Mouse (Mus musculus): ENCODE data around the gene C87499. TPM values are rescaled to one million over a fixed set of nuclear protein-coding genes. Genes with fewer than 3 reads are reported as not detected.

The C87499 gene
- polyA plus RNA-seq (2017; shearing (Covaris generic)), result not detected

DNA sequence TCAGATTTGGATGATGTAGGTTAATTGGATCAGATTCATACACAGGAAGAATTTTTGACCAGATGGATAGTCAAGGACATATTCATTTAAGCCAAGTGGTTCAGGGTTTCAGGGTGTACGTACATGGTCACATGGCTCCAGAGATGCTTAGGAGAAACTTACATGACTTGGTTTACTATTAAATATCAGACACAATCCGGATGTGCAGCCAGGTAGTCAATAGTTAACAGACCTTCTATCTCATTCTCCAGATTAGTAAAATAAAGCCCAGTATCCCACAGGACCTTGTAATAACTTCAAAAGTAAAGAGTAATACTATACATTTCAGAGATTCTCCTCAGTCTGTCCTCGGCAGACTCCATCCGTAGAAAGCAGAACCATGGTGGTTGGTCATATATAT, at the start of gene C87499:
Gene C87499, minus strand, starts transcription at position 101 of the 400 bp plus-strand sequence.
- ATAC-seq, result no peak

- ATAC-seq, result no peak
Measured at GRCm38 (mm10) chr4:88683812-88684211, 49.6 kb upstream of the C87499 start, which contains the start of gene Ifna2. TSS of gene Ifna2 (minus strand) at chr4:88683912.

DNA sequence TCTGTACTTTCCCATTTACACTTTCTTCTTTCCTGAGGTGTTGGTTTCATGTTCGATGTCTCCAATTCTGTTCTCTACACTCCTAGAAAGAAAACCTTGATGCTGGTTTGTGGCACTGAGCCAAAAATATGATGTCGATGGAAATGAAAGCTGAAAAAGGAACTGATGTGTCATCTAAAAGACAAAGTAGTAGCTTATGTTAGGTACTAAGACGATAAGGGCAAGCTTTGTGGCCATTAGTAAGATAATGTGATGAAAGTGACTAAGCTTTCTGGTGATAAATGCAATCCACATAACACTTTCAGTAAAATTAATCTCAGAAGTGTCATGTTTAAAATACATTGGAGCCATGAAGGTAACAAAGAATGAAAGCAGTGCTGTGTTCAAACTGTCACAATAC, 47.1 kb upstream of the C87499 start:
- ATAC-seq, result no peak

DNA sequence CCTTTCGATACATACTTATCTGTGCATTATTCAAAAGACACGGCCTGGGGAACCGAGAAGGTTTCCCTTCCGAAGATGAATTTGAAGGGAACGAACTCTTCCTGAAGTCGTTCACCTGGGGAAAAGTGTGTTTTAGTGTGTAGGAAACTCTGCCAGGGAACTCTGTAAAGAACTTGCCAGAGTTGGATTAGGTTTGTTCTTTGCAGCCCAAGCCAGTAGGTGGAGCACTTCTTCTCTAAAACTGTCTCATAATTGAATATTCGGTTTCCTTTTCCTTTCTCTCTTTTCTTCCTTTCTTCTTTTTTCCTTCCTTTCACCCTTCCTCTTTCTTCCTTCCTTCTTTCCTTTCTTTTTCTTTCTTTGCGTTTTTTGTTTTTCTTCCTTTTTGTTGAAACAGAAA, 46.2 kb upstream of the C87499 start:
- ATAC-seq, result peak; percentile 71

GRCm38 (mm10) chr4:88676824-88677223, 42.6 kb upstream of the C87499 start, which contains the start of gene Ifna16:
TSS of gene Ifna16 (minus strand) at chr4:88676924.
- no peak for ATAC-seq

DNA sequence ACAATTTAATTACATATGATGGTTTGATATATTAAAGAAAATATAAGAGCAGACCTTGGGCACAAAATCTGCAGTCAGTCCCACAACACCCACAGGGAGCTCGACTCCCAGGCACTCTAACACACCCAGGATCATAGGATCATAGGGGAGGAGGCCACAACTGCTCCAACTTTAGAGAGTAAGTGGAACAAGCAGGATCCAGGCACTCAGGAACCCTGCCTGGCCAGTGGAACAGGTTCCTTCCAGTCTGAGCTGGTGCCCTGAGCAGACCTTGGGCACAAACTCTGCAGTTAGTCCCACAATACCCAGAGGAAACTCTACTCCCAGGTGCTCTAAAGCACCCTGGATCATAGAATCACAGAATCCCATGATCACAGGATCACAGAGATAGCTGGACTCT, 21.2 kb upstream of the C87499 start:
- ATAC-seq, result no peak

DNA sequence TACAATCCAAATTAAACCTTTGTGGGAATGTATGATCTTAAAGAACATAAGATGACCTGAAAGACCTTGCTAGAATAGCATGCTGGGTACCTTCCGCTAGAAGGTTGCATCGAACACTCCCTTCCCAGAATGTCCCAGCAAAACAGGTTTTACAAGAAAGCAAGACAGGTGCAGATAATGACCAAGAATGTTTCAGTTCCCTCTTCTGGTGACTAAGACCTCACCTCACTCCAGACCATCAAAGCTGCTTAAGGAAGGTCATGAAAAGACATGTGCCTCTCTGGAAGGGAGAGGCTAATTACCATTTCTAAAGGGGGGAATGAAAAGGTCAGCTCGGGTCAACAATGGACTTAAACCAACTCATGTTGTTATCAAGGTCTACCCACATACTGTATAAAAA, 19.4 kb upstream of the C87499 start:
- no peak for ATAC-seq

GRCm38 (mm10) chr4:88644359-88644758, 10.1 kb upstream of the C87499 start, which contains the start of gene Ifna13:
TSS of gene Ifna13 (minus strand) at chr4:88644459.
- no peak for ATAC-seq

GRCm38 (mm10) chr4:88642526-88642925, 8.3 kb upstream of the C87499 start:
- no peak for ATAC-seq

DNA sequence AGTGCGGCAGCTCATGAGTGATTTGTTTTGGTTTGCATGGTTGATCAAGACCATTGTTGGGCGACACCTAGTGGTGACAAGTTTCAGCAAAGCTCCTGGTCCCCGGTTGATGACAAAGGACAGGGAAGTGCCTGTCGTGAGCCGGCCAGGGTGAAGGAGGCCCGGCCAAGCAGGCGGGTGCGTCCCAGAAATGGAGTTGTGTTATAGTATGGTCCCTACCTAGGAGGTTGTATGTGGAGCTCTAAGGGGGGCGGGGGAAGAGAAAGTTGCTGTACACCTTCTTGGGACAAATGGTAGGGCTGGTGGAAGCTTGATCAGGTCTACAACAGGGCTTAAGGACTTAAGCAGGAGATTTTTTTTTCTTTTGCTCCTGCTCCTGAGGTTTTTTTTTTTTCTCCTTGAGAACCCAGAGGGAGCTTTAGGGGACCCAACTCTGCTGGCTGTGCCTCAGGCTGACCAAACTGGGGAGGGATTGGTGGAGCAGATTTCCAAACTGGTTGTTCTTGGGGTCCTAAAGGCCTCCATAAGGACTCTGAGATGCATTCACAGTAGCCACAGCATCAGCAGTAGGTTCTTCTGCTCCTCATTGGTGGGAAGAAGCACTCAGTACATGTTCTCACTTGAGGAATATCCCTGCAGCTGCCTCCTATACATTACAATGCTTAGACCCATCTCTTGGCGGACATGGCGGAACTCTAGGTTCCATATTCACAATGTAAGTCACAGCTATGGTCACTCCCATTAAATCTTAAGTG, 7.0 kb upstream of the C87499 start:
- ATAC-seq, result peak; percentile 93

DNA sequence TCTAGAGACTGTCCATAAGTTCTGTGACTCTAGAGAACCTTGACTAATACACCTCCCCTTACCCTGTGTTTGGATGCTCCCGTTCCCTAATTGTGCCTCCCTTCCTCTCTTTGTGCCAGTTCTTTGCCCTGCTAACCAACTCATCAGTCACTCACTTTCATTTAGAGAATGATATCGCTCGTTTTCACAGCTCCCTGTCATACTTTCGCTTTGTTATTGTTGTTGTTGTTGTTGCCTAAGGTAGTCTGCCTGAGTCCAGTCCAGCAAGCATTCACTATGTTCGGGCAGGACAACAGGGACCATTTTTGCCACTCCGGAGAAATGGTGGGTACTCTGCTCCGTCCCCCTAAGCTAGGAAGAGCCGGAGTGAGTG, 6.5 kb upstream of the C87499 start:
- peak; percentile 62 for ATAC-seq

- no peak for ATAC-seq
Measured at GRCm38 (mm10) chr4:88603276-88603675, 30.9 kb downstream of the C87499 start, which contains the start of gene Ifna12. TSS of gene Ifna12 (minus strand) at chr4:88603376.

GRCm38 (mm10) chr4:88592285-88592684, 41.9 kb downstream of the C87499 start, which contains the start of gene Ifna9:
TSS of gene Ifna9 (minus strand) at chr4:88592385.
- ATAC-seq, result no peak

Other genes starting within 250 kb of the C87499 start
- gene Hacd4, start 195.5 kb downstream of the C87499 start, polyA plus RNA-seq (2017; shearing (Covaris generic)), result under 1 TPM; 0.15 to 0.31 (median 0.21) TPM
- not detected for gene Ifnb1, start 111.6 kb downstream of the C87499 start, polyA plus RNA-seq (2017; shearing (Covaris generic))
- gene Ifna15, start 76.2 kb downstream of the C87499 start, polyA plus RNA-seq (2017; shearing (Covaris generic)), result not detected
- not detected for gene Ifna14, start 62.6 kb downstream of the C87499 start, polyA plus RNA-seq (2017; shearing (Covaris generic))
- gene Ifna9, start 42.0 kb downstream of the C87499 start, polyA plus RNA-seq (2017; shearing (Covaris generic)), result not detected
- gene Ifna12, start 31.0 kb downstream of the C87499 start, polyA plus RNA-seq (2017; shearing (Covaris generic)), result not detected
- not detected for gene Ifna13, start 10.0 kb upstream of the C87499 start, polyA plus RNA-seq (2017; shearing (Covaris generic))
- gene Ifna16, start 42.5 kb upstream of the C87499 start, polyA plus RNA-seq (2017; shearing (Covaris generic)), result not detected
- gene Ifna2, start 49.5 kb upstream of the C87499 start, polyA plus RNA-seq (2017; shearing (Covaris generic)), result not detected
- not detected for gene Ifnab, start 56.9 kb upstream of the C87499 start, polyA plus RNA-seq (2017; shearing (Covaris generic))
- not detected for gene Gm26566, start 87.4 kb upstream of the C87499 start, polyA plus RNA-seq (2017; shearing (Covaris generic))
- 10 to 100 TPM; 34.2 to 37.3 (median 35.5) TPM for gene Klhl9, start 88.1 kb upstream of the C87499 start, polyA plus RNA-seq (2017; shearing (Covaris generic))
- gene Gm13271, start 120.5 kb upstream of the C87499 start, polyA plus RNA-seq (2017; shearing (Covaris generic)), result not detected
- not detected for gene Gm13283, start 125.7 kb upstream of the C87499 start, polyA plus RNA-seq (2017; shearing (Covaris generic))
- gene Gm13290, start 139.4 kb upstream of the C87499 start, polyA plus RNA-seq (2017; shearing (Covaris generic)), result not detected
- not detected for gene Gm13289, start 142.5 kb upstream of the C87499 start, polyA plus RNA-seq (2017; shearing (Covaris generic))
- not detected for gene Gm13272, start 145.4 kb upstream of the C87499 start, polyA plus RNA-seq (2017; shearing (Covaris generic))
- under 1 TPM in 1 of 3 experiments, not detected in 2; 0.58 TPM for gene Ifnz, start 147.7 kb upstream of the C87499 start, polyA plus RNA-seq (2017; shearing (Covaris generic))
- gene Gm13276, start 151.3 kb upstream of the C87499 start, polyA plus RNA-seq (2017; shearing (Covaris generic)), result not detected
- not detected for gene Gm13277, start 154.2 kb upstream of the C87499 start, polyA plus RNA-seq (2017; shearing (Covaris generic))
- not detected for gene Gm13278, start 157.1 kb upstream of the C87499 start, polyA plus RNA-seq (2017; shearing (Covaris generic))
- not detected for gene Gm13275, start 160.1 kb upstream of the C87499 start, polyA plus RNA-seq (2017; shearing (Covaris generic))
- gene Gm13279, start 163.0 kb upstream of the C87499 start, polyA plus RNA-seq (2017; shearing (Covaris generic)), result not detected
- 1 to 10 TPM in 1 of 3 experiments, under 1 TPM in 1, not detected in 1; 0.39 to 1.6 TPM for gene Gm13285, start 165.3 kb upstream of the C87499 start, polyA plus RNA-seq (2017; shearing (Covaris generic))
- gene Gm13287, start 168.8 kb upstream of the C87499 start, polyA plus RNA-seq (2017; shearing (Covaris generic)), result not detected
- gene Gm13288, start 171.1 kb upstream of the C87499 start, polyA plus RNA-seq (2017; shearing (Covaris generic)), result not detected
- not detected for gene Ifna7, start 181.8 kb upstream of the C87499 start, polyA plus RNA-seq (2017; shearing (Covaris generic))
- not detected for gene Ifna11, start 185.5 kb upstream of the C87499 start, polyA plus RNA-seq (2017; shearing (Covaris generic))
- gene Ifna6, start 193.0 kb upstream of the C87499 start, polyA plus RNA-seq (2017; shearing (Covaris generic)), result not detected
- not detected for gene Ifna5, start 201.1 kb upstream of the C87499 start, polyA plus RNA-seq (2017; shearing (Covaris generic))
- gene Ifna4, start 207.4 kb upstream of the C87499 start, polyA plus RNA-seq (2017; shearing (Covaris generic)), result under 1 TPM in 1 of 3 experiments, not detected in 2; 0.63 TPM
- gene Ifna1, start 215.7 kb upstream of the C87499 start, polyA plus RNA-seq (2017; shearing (Covaris generic)), result not detected
- not detected for gene Ifne, start 245.8 kb upstream of the C87499 start, polyA plus RNA-seq (2017; shearing (Covaris generic))